Mouse (Mus musculus) heart, embryonic 14.5 days (tissue): ENCODE results near the gene Zfp27. TPM values are rescaled to one million over a fixed set of nuclear protein-coding genes. Genes with fewer than 3 reads are reported as not detected.
"Not testable (repeated sequence)": the region's sequence is repeated elsewhere in the genome, so short reads cannot be mapped to it uniquely, and the experiment has no call there.

Source experiments
- ATAC-seq: fragments of 200-750 bp; cut with Nextera tagmentation; 2 replicates; pipeline ENCODE4 v1.8.0; 2017; ENCODE audit warnings: low read depth, moderate TSS enrichment; ENCODE audit not compliant: insufficient number of reproducible peaks, insufficient read depth, low FRiP score
- H3K27ac ChIP-seq, 2 experiments: fragments of 200-500 bp in 1 of 2; fragments of 300-500 bp in 1 of 2; sonication (generic) in 1 of 2; replicated peaks in 1 of 2; 2 replicates each; pipeline ENCODE4 v1.5.1; 2012 to 2014; ENCODE audit warnings: low read depth in 2 of 2, low read length in 2 of 2, control low read depth in 1 of 2, mild to moderate bottlenecking in 1 of 2, mixed read lengths in 1 of 2; ENCODE audit not compliant: control insufficient read depth in 1 of 2, insufficient read depth in 1 of 2
- H3K27me3 ChIP-seq: fragments of 300-500 bp; sonication (generic); 2 replicates; pipeline ENCODE4 v1.6.1; 2014; ENCODE audit warnings: mild to moderate bottlenecking, low read length, control low read depth; ENCODE audit not compliant: control insufficient read depth, insufficient read depth
- H3K36me3 ChIP-seq: fragments of 300-500 bp; sonication (generic); 2 replicates; pipeline ENCODE4 v1.6.1; 2014; ENCODE audit warnings: mild to moderate bottlenecking, control low read depth, low read length, mixed read lengths; ENCODE audit not compliant: control insufficient read depth, insufficient read depth
- H3K4me1 ChIP-seq, 2 experiments: fragments of 200-500 bp in 1 of 2; fragments of 300-500 bp in 1 of 2; sonication (generic) in 1 of 2; 2 replicates each; pipeline ENCODE4 v1.6.1; 2012 to 2014; ENCODE audit warnings: low read length in 2 of 2, control low read depth in 1 of 2, mixed read lengths in 1 of 2; ENCODE audit not compliant: control insufficient read depth in 2 of 2, insufficient read depth in 2 of 2
- H3K4me2 ChIP-seq: fragments of 300-500 bp; sonication (generic); 2 replicates; pipeline ENCODE4 v1.6.1; 2014; ENCODE audit warnings: mild to moderate bottlenecking, low read length
- H3K4me3 ChIP-seq, 2 experiments: fragments of 200-500 bp in 1 of 2; fragments of 300-500 bp in 1 of 2; sonication (generic) in 1 of 2; 2 replicates each; pipeline ENCODE4 v1.5.1; 2012 to 2014; ENCODE audit warnings: low read length in 2 of 2, mild to moderate bottlenecking in 2 of 2, control low read depth in 1 of 2, low read depth in 1 of 2, moderate library complexity in 1 of 2; ENCODE audit not compliant: control insufficient read depth in 1 of 2, insufficient read depth in 1 of 2
- H3K9ac ChIP-seq: fragments of 300-500 bp; sonication (generic); 2 replicates; pipeline ENCODE4 v1.6.1; 2014; ENCODE audit warnings: mild to moderate bottlenecking, low read length
- H3K9me3 ChIP-seq: fragments of 300-500 bp; sonication (generic); 2 replicates; pipeline ENCODE4 v1.6.1; 2016; ENCODE audit warnings: low read length, control low read depth; ENCODE audit not compliant: control insufficient read depth
- WGBS: fragments of 180-500 bp; shearing (Covaris S2); extraction: QIAGEN DNeasy Blood & Tissue Kit; methylation state at CpG from one replicate; pipeline ENCODE4 v1.1.7; 2014; 5-methylcytosine and 5-hydroxymethylcytosine counted together
- polyA plus RNA-seq: library from polyadenylated mRNA; unstranded; fragments of >200 nt; fragmentation: Nextera tagmentation; extraction: Ambion mirVana; gene quantifications from 2 replicates; pipeline ENCODE4 v1.2.1, GENCODE M21; 2014

Gene Zfp27
- polyA plus RNA-seq, 1 experiment from 2014 or later = 8.7 TPM

DNA sequence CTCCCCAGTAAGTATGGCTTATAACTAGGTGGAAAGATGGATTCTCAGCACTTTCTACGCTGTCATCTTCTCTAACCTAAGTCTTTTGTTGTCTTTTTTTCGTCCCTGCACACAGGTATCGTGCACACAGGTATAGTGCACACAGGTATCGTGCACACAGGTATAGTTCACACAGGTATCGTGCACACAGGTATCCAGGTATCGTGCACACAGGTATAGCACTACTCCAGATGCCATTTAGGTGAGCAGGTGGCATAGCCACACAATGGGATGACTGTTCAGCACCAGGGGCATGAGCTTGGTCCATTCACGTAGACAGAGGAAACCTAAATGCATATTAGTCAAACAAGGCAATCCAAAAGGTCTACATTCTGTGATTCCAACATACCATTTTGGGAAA is 15.9 kb downstream of the Zfp27 start:
- H3K27me3 ChIP-seq = no peaks in the 10 kb centered on the region
- H3K27ac ChIP-seq = no peak overlapping the region
- H3K4me2 ChIP-seq = no peak overlapping the region
- no peaks in the 10 kb centered on the region for H3K4me1 ChIP-seq
- H3K9me3 ChIP-seq = peaks cover 56% of the 10 kb centered on the region
- ATAC-seq = no peak
- H3K9ac ChIP-seq = no peak overlapping the region
- 92% methylated on average over 7 of the region's 7 CpGs for WGBS
- peaks cover 47% of the 10 kb centered on the region for H3K36me3 ChIP-seq
- H3K4me3 ChIP-seq = no peak overlapping the region

DNA sequence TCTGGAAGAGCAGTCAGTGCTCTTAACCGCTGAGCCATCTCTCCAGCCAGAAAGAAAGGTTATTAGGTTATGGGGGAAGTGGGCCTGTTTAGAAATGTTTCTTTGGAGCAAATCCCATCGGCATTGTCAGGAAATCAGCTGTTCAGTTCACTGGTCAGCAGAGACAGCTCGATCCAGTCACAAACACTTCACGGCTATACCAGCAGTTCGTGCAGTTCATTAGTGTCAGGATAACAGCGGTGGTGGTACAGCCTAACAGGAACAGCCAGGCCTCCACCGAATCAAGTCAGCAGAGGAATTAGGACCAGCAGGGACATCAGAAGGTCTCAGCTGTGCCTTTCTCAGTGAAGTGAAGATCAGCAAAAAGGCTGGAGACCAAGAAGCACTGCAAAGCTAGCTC is 25.5 kb downstream of the Zfp27 start:
- WGBS = 92% methylated on average over 7 of the region's 7 CpGs
- Histone ChIP-seq H3K36me3 (0 out of 2 replicates have a peak, but pooled peaks cover 3% of the 10 kb centered on the region), H3K4me1 (no peaks in the 10 kb centered on the region), H3K9me3 (peaks cover 19% of the 10 kb centered on the region), H3K27me3 (no peaks in the 10 kb centered on the region), H3K4me2 (no peak overlapping the region), H3K4me3 (no peak overlapping the region), H3K9ac (no peak overlapping the region), H3K27ac (no peak overlapping the region)
- no peak for ATAC-seq

DNA sequence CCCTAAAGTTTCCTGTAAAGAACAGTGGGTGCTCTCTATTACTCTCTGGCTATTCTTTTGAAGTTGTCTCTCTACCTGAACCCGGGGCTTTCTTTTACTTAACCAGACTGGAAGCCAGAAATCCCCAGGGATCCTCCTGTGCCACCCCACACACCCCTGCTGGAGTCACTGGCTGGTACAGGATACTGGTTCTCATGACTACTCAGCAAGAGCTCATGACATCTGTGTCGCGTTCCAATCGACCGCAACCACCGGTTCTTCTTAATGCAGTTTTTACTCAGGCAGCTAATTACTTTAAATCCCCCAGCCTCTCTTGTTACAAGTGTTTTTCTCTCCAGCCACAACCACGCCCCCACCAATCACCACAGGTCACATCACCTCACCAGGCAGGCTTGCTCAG is 26.3 kb downstream of the Zfp27 start:
- ATAC-seq = no peak
- H3K9ac ChIP-seq = no peak overlapping the region
- peaks cover 22% of the 10 kb centered on the region for H3K9me3 ChIP-seq
- no peaks in the 10 kb centered on the region for H3K27me3 ChIP-seq
- H3K27ac ChIP-seq = no peak overlapping the region
- H3K4me1 ChIP-seq = no peaks in the 10 kb centered on the region
- no peak overlapping the region for H3K4me2 ChIP-seq
- 75% methylated on average over 7 of the region's 7 CpGs for WGBS
- H3K4me3 ChIP-seq = no peak overlapping the region
- peaks cover 12% of the 10 kb centered on the region for H3K36me3 ChIP-seq

DNA sequence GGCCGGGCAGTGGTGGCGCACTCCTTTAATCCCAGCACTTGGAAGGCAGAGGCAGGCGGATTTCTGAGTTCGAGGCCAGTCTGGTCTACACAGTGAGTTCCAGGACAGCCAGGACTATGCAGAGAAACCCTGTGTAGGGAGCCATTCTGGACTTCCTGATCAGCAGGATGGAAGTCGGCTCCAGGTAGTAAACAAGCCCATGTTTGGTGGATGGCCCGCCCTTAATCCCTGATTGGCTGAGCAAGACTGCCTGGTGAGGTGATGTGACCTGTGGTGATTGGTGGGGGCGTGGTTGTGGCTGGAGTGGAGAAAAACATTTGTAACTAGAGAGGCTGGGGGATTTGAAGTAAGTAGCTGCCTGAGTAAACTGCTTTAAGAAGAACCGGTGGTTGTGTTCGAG is 28.8 kb downstream of the Zfp27 start:
- not testable (repeated sequence) for H3K4me1 ChIP-seq, H3K27me3 ChIP-seq, H3K9ac ChIP-seq, H3K4me2 ChIP-seq, H3K4me3 ChIP-seq, ATAC-seq, H3K27ac ChIP-seq
- peaks cover 26% of the 10 kb centered on the region for H3K9me3 ChIP-seq
- peaks cover 23% of the 10 kb centered on the region for H3K36me3 ChIP-seq
- WGBS = 87% methylated on average over 9 of the region's 9 CpGs

DNA sequence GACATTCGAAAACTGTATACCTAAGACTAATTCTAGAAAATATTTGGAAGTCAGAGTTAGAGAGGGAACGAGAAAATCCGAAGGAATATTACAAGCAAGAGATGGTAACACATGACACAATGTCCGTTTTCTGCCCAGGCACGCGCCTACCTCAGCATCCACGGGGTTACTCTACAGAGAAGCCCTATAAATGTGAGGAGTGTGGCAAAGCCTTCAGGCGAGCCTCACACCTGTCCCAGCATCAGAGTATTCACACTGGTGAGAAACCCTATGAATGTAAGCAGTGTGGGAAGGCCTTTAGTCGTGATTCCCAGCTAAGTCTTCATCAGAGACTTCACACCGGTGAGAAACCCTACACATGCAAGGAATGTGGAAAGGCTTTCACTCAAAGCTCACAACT is 32.1 kb downstream of the Zfp27 start:
- no peaks in the 10 kb centered on the region for H3K27me3 ChIP-seq
- WGBS = 92% methylated on average over 10 of the region's 10 CpGs
- peaks cover 39% of the 10 kb centered on the region for H3K9me3 ChIP-seq
- H3K27ac ChIP-seq = no peak overlapping the region
- H3K36me3 ChIP-seq = peaks cover 23% of the 10 kb centered on the region
- H3K4me2 ChIP-seq = no peak overlapping the region
- no peak overlapping the region for H3K4me3 ChIP-seq
- no peak for ATAC-seq
- no peaks in the 10 kb centered on the region for H3K4me1 ChIP-seq
- no peak overlapping the region for H3K9ac ChIP-seq

DNA sequence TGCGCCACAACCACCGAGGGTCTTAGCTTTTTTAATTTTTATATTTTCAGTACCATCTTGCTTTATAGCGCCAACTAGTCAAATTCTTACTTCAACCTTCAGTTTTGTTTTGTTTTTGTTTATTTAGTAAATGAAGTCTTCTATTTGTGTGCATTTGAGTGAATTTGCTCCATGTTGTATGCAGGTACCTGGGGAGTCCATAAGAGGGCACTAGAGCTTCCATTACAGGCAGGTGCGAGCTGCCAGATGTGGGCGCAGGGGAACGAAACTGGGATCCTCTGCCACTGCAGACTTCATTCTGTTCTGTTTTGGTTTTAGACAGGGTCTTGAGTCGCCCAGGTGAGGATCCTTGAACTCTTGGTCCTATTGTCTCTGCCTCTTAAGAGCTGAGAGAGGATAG is 44.7 kb downstream of the Zfp27 start:
- peaks cover 0 to 7% of the 10 kb centered on the region in 2 experiments; a peak in 1 of 4 replicates for H3K4me1 ChIP-seq
- no peaks in the 10 kb centered on the region for H3K9me3 ChIP-seq
- no peak overlapping the region for H3K27ac ChIP-seq
- H3K9ac ChIP-seq = no peak overlapping the region
- no peaks in the 10 kb centered on the region for H3K27me3 ChIP-seq
- 91% methylated on average over 7 of the region's 7 CpGs for WGBS
- H3K4me2 ChIP-seq = no peak overlapping the region
- ATAC-seq = no peak
- H3K36me3 ChIP-seq = 0 out of 2 replicates have a peak, but pooled peaks cover 6% of the 10 kb centered on the region
- no peak overlapping the region for H3K4me3 ChIP-seq

DNA sequence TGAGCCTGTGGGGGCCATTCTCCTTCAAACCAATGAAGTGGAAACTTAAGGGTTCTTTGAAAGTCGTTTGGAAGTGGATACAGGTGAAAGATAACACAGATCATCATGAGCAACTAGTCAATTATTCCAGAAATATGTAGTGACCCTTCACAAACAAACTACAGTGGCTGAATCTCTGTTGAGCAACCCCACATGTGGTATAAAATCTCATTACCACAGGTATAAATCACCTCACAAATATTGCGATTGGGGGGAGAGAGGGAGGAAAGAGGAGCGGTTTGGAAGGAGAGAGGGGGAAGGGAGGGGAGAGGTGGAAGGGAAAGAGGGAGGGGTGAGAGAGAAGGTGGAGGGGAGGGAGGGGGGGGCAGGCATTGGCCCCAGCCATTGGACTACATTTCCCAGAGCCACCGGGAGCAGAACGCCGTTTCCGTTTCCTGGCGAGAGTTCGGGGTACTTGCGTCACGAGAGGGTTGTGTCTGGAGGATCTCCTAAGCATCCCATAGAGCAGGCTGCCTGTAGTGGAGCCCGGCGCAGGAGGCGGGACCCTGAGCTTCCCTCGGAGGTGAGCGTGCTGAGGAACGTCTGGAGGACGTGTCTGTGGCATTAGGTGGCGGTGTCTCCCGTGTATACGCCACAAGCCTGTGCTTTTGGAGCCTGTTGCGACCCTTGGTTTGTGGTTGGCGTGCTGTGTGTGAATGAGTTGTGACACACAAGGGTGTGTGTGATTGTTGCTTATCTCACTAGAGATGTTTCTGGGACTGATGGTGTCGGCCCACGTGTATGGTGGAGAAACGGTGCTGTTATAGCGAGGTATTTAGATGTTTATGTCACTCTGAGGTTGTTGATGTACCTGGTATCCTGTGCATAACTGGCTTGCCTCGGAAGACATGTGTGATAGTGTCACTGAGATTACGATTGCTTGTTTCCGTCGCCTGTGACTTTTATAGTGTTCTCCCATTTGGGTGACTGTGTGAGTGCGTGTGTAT is 46.5 kb downstream of the Zfp27 start, which contains the start of gene Zfp420:
Gene Zfp420, plus strand, starts transcription at position 448 of the 986 bp plus-strand sequence.
- peak within 1 kb of the TSS; percentile 82 for H3K4me2 ChIP-seq
- no peaks in the 10 kb centered on the region for H3K9me3 ChIP-seq
- peak; percentile 93 for ATAC-seq
- 4% methylated on average over 32 of the region's 32 CpGs for WGBS
- H3K9ac ChIP-seq = peak within 1 kb of the TSS; percentile 76
- no peaks in the 10 kb centered on the region for H3K27me3 ChIP-seq
- peak within 1 kb of the TSS; percentile 56 to 65 for H3K4me3 ChIP-seq
- peak within 1 kb of the TSS; percentile 4 to 19; a peak in 2 of 4 replicates for H3K27ac ChIP-seq
- peaks cover 0 to 7% of the 10 kb centered on the region in 2 experiments; a peak in 1 of 4 replicates for H3K4me1 ChIP-seq
- H3K36me3 ChIP-seq = 0 out of 2 replicates have a peak, but pooled peaks cover 6% of the 10 kb centered on the region
